Mouse (Mus musculus): ENCODE data around the gene Mdc1. TPM values are rescaled to one million over a fixed set of nuclear protein-coding genes. Genes with fewer than 3 reads are reported as not detected.

Mdc1 gene
- polyA plus RNA-seq, 1 experiment from 2014 or later, result 18.7 TPM

DNA sequence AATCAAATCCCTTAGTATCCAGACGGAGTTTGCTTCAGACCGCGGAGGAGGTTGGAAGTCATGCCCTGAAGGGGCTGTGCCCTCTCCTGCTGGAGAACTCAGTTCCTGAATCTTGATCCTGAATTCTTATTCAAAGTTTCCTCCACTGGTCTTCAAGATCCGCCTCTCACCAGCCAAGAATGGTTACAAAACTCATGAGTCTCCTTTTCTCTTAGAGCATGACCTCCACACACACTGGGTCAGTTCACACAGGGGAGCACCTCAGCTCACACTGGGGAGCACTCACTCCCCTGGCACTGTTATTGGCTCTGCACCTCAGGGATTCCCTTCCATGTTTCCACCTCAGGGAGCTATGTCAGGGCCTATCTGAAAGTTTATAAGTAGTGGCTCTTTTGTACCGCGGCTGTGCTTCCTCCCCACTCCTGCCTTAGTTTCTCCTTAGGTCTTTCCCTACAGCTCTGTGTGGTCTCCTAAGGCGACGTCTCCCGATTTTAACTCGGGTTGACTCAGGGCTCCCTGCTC, 23.6 kb downstream of the Mdc1 start:
- H3K9ac ChIP-seq (replicated peaks; ENCODE audit: low read depth, low read length), result peak overlapping the region; percentile 74; the same call in 1 of the 2 replicates
- no peak for ATAC-seq (ENCODE audit: insufficient number of reproducible peaks, insufficient read depth, low FRiP score, low read depth)

GRCm38 (mm10) chr17:35865481-35866280, 24.4 kb downstream of the Mdc1 start, which contains the start of gene Ppp1r18:
TSS of gene Ppp1r18 (plus strand) at chr17:35865593.
- Histone ChIP-seq H3K36me3 (ENCODE audit: control insufficient read depth, insufficient read depth, low read length) (no peaks in the 10 kb centered on the region), H3K9ac (replicated peaks; ENCODE audit: low read depth, low read length) (peak within 1 kb of the TSS; percentile 74), H3K4me3 (ENCODE audit: low read depth, low read length) (peak within 1 kb of the TSS; percentile 63), H3K4me1 (ENCODE audit: control insufficient read depth, insufficient read depth, low read length) (peaks cover 38% of the 10 kb centered on the region; the same call in 1 of the 2 replicates), H3K27ac (ENCODE audit: low read length) (peak within 1 kb of the TSS; percentile 96), H3K4me2 (replicated peaks; ENCODE audit: low read depth, low read length) (peak within 1 kb of the TSS; percentile 92), H3K9me3 (ENCODE audit: control insufficient read depth, low read depth, low read length) (no peaks in the 10 kb centered on the region), H3K27me3 (ENCODE audit: control insufficient read depth, insufficient read depth, low read length) (no peaks in the 10 kb centered on the region)
- peak; percentile 64 for ATAC-seq (ENCODE audit: insufficient number of reproducible peaks, insufficient read depth, low FRiP score, low read depth)
- WGBS, result under 1% methylated on average over 40 of the region's 48 CpGs

More for the DNA sequence above, 23.6 kb downstream of the Mdc1 start:
- Histone ChIP-seq H3K4me3 (ENCODE audit: low read depth, low read length) (peak overlapping the region; percentile 63), H3K4me1 (ENCODE audit: control insufficient read depth, insufficient read depth, low read length) (peaks cover 34% of the 10 kb centered on the region; the same call in 1 of the 2 replicates), H3K36me3 (ENCODE audit: control insufficient read depth, insufficient read depth, low read length) (no peaks in the 10 kb centered on the region), H3K9me3 (ENCODE audit: control insufficient read depth, low read depth, low read length) (no peaks in the 10 kb centered on the region), H3K4me2 (replicated peaks; ENCODE audit: low read depth, low read length) (peak overlapping the region; percentile 92), H3K27me3 (ENCODE audit: control insufficient read depth, insufficient read depth, low read length) (no peaks in the 10 kb centered on the region), H3K27ac (ENCODE audit: low read length) (peak overlapping the region; percentile 96)
- WGBS, result 24% methylated on average over 10 of the region's 10 CpGs

DNA sequence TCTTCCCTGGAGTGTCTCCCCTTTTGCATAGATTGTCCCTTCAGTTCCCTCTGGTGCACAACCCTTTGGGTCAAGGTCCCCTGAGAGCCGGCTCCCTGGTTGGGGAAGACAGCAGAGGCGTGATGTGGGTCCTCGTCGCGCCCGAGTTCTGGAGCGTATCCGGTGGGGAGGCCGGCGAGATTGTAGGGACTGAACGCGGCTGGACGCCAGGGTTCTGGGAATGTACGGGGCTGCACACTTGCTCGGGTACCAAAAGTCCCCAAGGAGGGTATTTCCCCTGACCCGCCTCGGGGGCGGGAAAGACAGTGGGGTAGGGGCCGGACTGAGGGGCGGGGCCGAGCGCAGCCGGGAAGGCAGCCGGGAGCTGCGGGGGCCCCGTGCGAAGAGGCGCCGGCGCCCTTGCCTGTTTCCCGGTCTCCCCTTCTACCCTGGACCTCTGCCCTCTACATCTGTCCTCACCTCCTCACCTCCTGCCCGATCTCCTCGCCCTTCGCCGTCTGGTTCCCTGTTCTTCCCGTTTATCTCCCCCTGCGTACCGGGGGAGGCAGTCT, 25.0 kb downstream of the Mdc1 start:
- Histone ChIP-seq H3K4me1 (ENCODE audit: control insufficient read depth, insufficient read depth, low read length) (peaks cover 37% of the 10 kb centered on the region; the same call in 1 of the 2 replicates), H3K27ac (ENCODE audit: low read length) (peak overlapping the region; percentile 96), H3K9me3 (ENCODE audit: control insufficient read depth, low read depth, low read length) (no peaks in the 10 kb centered on the region), H3K9ac (replicated peaks; ENCODE audit: low read depth, low read length) (peak overlapping the region; percentile 74), H3K36me3 (ENCODE audit: control insufficient read depth, insufficient read depth, low read length) (no peaks in the 10 kb centered on the region), H3K4me3 (ENCODE audit: low read depth, low read length) (peak overlapping the region; percentile 63), H3K4me2 (replicated peaks; ENCODE audit: low read depth, low read length) (peak overlapping the region; percentile 92), H3K27me3 (ENCODE audit: control insufficient read depth, insufficient read depth, low read length) (no peaks in the 10 kb centered on the region)
- ATAC-seq (ENCODE audit: insufficient number of reproducible peaks, insufficient read depth, low FRiP score, low read depth), result peak; percentile 48; the same call in 1 of the 2 replicates
- 0% methylated on average over 36 of the region's 38 CpGs for WGBS

- Histone ChIP-seq H3K27me3 (ENCODE audit: control insufficient read depth, insufficient read depth, low read length) (no peaks in the 10 kb centered on the region), H3K4me3 (ENCODE audit: low read depth, low read length) (peak overlapping the region; percentile 63), H3K4me2 (replicated peaks; ENCODE audit: low read depth, low read length) (peak overlapping the region; percentile 92), H3K9ac (replicated peaks; ENCODE audit: low read depth, low read length) (peak overlapping the region; percentile 74), H3K27ac (ENCODE audit: low read length) (peak overlapping the region; percentile 96), H3K4me1 (ENCODE audit: control insufficient read depth, insufficient read depth, low read length) (peaks cover 38% of the 10 kb centered on the region; the same call in 1 of the 2 replicates), H3K9me3 (ENCODE audit: control insufficient read depth, low read depth, low read length) (no peaks in the 10 kb centered on the region), H3K36me3 (ENCODE audit: control insufficient read depth, insufficient read depth, low read length) (no peaks in the 10 kb centered on the region)
- ATAC-seq (ENCODE audit: insufficient number of reproducible peaks, insufficient read depth, low FRiP score, low read depth), result no peak
- WGBS, result 9% methylated on average over 26 of the region's 26 CpGs
These were observed 25.9 kb downstream of the Mdc1 start for GRCm38 (mm10) chr17:35866911-35867890.

DNA sequence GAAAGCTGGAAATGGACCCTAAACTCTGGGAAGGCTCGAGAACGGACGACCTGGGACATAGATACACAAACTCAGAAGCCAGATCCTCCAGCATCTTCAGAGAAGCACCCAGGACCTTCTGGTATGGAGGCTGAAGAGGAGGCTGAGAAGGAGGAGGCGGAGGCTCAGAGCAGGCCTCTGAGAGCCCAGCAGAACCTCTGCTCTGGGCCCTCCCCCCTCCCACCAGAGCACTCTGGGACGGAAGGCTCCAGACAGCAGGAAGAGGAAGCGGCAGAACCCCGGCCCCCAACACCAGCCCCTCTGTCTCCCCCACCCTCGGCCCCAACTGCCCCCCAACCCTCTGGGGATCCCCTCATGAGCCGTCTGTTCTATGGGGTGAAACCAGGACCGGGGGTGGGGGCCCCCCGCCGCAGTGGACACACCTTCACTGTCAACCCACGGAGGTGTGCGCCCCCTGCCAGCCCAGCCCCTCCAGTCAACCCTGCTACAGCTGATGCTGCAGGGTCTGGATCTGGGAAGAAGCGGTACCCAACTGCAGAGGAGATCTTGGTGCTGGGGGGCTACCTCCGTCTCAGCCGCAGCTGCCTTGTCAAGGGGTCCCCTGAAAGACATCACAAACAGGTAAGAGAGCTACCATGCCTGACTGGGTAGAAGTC, 27.0 kb downstream of the Mdc1 start:
- no peak for ATAC-seq (ENCODE audit: insufficient number of reproducible peaks, insufficient read depth, low FRiP score, low read depth)
- Histone ChIP-seq H3K4me3 (ENCODE audit: low read depth, low read length) (peak overlapping the region; percentile 63), H3K27ac (ENCODE audit: low read length) (peak overlapping the region; percentile 85), H3K27me3 (ENCODE audit: control insufficient read depth, insufficient read depth, low read length) (no peaks in the 10 kb centered on the region), H3K9ac (replicated peaks; ENCODE audit: low read depth, low read length) (peak overlapping the region; percentile 74), H3K36me3 (ENCODE audit: control insufficient read depth, insufficient read depth, low read length) (no peaks in the 10 kb centered on the region), H3K4me2 (replicated peaks; ENCODE audit: low read depth, low read length) (peak overlapping the region; percentile 92), H3K4me1 (ENCODE audit: control insufficient read depth, insufficient read depth, low read length) (peaks cover 43% of the 10 kb centered on the region; the same call in 1 of the 2 replicates), H3K9me3 (ENCODE audit: control insufficient read depth, low read depth, low read length) (no peaks in the 10 kb centered on the region)
- WGBS, result 22% methylated on average over 16 of the region's 17 CpGs

- H3K27me3 ChIP-seq (ENCODE audit: control insufficient read depth, insufficient read depth, low read length), result no peaks in the 10 kb centered on the region
- H3K4me3 ChIP-seq (ENCODE audit: low read depth, low read length), result peak overlapping the region; percentile 63
- 4% methylated on average over 7 of the region's 7 CpGs for WGBS
- no peak for ATAC-seq (ENCODE audit: insufficient number of reproducible peaks, insufficient read depth, low FRiP score, low read depth)
- H3K4me2 ChIP-seq (replicated peaks; ENCODE audit: low read depth, low read length), result peak overlapping the region; percentile 92
- peak overlapping the region; percentile 85 for H3K27ac ChIP-seq (ENCODE audit: low read length)
- H3K36me3 ChIP-seq (ENCODE audit: control insufficient read depth, insufficient read depth, low read length), result no peaks in the 10 kb centered on the region
- peaks cover 43% of the 10 kb centered on the region; the same call in 1 of the 2 replicates for H3K4me1 ChIP-seq (ENCODE audit: control insufficient read depth, insufficient read depth, low read length)
- H3K9ac ChIP-seq (replicated peaks; ENCODE audit: low read depth, low read length), result peak overlapping the region; percentile 74
- H3K9me3 ChIP-seq (ENCODE audit: control insufficient read depth, low read depth, low read length), result no peaks in the 10 kb centered on the region
These were observed 27.6 kb downstream of the Mdc1 start for GRCm38 (mm10) chr17:35868961-35869345.

- Histone ChIP-seq H3K36me3 (ENCODE audit: control insufficient read depth, insufficient read depth, low read length) (no peaks in the 10 kb centered on the region), H3K27me3 (ENCODE audit: control insufficient read depth, insufficient read depth, low read length) (no peaks in the 10 kb centered on the region), H3K9ac (replicated peaks; ENCODE audit: low read depth, low read length) (peak overlapping the region; percentile 74; the same call in 1 of the 2 replicates), H3K4me3 (ENCODE audit: low read depth, low read length) (peak overlapping the region; percentile 63), H3K4me2 (replicated peaks; ENCODE audit: low read depth, low read length) (peak overlapping the region; percentile 92), H3K27ac (ENCODE audit: low read length) (peak overlapping the region; percentile 85), H3K4me1 (ENCODE audit: control insufficient read depth, insufficient read depth, low read length) (peaks cover 42% of the 10 kb centered on the region; the same call in 1 of the 2 replicates), H3K9me3 (ENCODE audit: control insufficient read depth, low read depth, low read length) (no peaks in the 10 kb centered on the region)
- WGBS, result 1% methylated on average over 7 of the region's 7 CpGs
- ATAC-seq (ENCODE audit: insufficient number of reproducible peaks, insufficient read depth, low FRiP score, low read depth), result 0 out of 2 replicates have a peak, but pooled peaks have one; percentile 15
These were observed 28.2 kb downstream of the Mdc1 start for GRCm38 (mm10) chr17:35869346-35870067.
